Mouse (Mus musculus): ENCODE results near the gene Olfr569. TPM values are rescaled to one million over a fixed set of nuclear protein-coding genes. Genes with fewer than 3 reads are reported as not detected.

Gene Olfr569
- not detected for polyA plus RNA-seq (2014; fragmentation: Illumina TruSeq; extraction: RNeasy Lipid Tissue Mini Kit (QIAGEN cat#74804); ENCODE audit: low replicate concordance)

GRCm38 (mm10) chr7:102890782-102891181 is at the start of gene Olfr569:
Olfr569 (minus strand) TSS chr7:102890882.

GRCm38 (mm10) chr7:102924109-102924508 is 33.4 kb upstream of the Olfr569 start, which contains the start of gene Olfr572:
Olfr572 (plus strand) TSS chr7:102924409.

GRCm38 (mm10) chr7:102917032-102917875 is 26.6 kb upstream of the Olfr569 start, which contains the start of gene Olfr571:
Olfr571 (minus strand) TSS chr7:102917536.

GRCm38 (mm10) chr7:102876822-102877221 is 13.9 kb downstream of the Olfr569 start, which contains the start of gene Olfr568:
Olfr568 (plus strand) TSS chr7:102877122.

GRCm38 (mm10) chr7:102858665-102859064 is 32.0 kb downstream of the Olfr569 start, which contains the start of gene Olfr566:
Olfr566 (minus strand) TSS chr7:102858765.

Other genes starting within 250 kb of the Olfr569 start
- gene Olfr555, start 232.1 kb downstream of the Olfr569 start, polyA plus RNA-seq (2014; fragmentation: Illumina TruSeq; extraction: RNeasy Lipid Tissue Mini Kit (QIAGEN cat#74804); ENCODE audit: low replicate concordance) = not detected
- gene Olfr556, start 226.0 kb downstream of the Olfr569 start, polyA plus RNA-seq (2014; fragmentation: Illumina TruSeq; extraction: RNeasy Lipid Tissue Mini Kit (QIAGEN cat#74804); ENCODE audit: low replicate concordance) = not detected
- gene Trim68, start 203.6 kb downstream of the Olfr569 start, polyA plus RNA-seq (2014; fragmentation: Illumina TruSeq; extraction: RNeasy Lipid Tissue Mini Kit (QIAGEN cat#74804); ENCODE audit: low replicate concordance) = 3.0 TPM
- not detected for gene Olfr557, start 195.0 kb downstream of the Olfr569 start, polyA plus RNA-seq (2014; fragmentation: Illumina TruSeq; extraction: RNeasy Lipid Tissue Mini Kit (QIAGEN cat#74804); ENCODE audit: low replicate concordance)
- gene Olfr558, start 188.7 kb downstream of the Olfr569 start, polyA plus RNA-seq (2014; fragmentation: Illumina TruSeq; extraction: RNeasy Lipid Tissue Mini Kit (QIAGEN cat#74804); ENCODE audit: low replicate concordance) = 2.3 TPM
- gene Olfr33, start 171.8 kb downstream of the Olfr569 start, polyA plus RNA-seq (2014; fragmentation: Illumina TruSeq; extraction: RNeasy Lipid Tissue Mini Kit (QIAGEN cat#74804); ENCODE audit: low replicate concordance) = not detected
- gene Olfr559, start 163.4 kb downstream of the Olfr569 start, polyA plus RNA-seq (2014; fragmentation: Illumina TruSeq; extraction: RNeasy Lipid Tissue Mini Kit (QIAGEN cat#74804); ENCODE audit: low replicate concordance) = not detected
- gene Olfr560, start 131.5 kb downstream of the Olfr569 start, polyA plus RNA-seq (2014; fragmentation: Illumina TruSeq; extraction: RNeasy Lipid Tissue Mini Kit (QIAGEN cat#74804); ENCODE audit: low replicate concordance) = 0.30 TPM
- gene Olfr78, start 131.4 kb downstream of the Olfr569 start, polyA plus RNA-seq (2014; fragmentation: Illumina TruSeq; extraction: RNeasy Lipid Tissue Mini Kit (QIAGEN cat#74804); ENCODE audit: low replicate concordance) = 1.3 TPM
- gene Olfr561, start 119.7 kb downstream of the Olfr569 start, polyA plus RNA-seq (2014; fragmentation: Illumina TruSeq; extraction: RNeasy Lipid Tissue Mini Kit (QIAGEN cat#74804); ENCODE audit: low replicate concordance) = 0.26 TPM
- not detected for gene Olfr564, start 87.4 kb downstream of the Olfr569 start, polyA plus RNA-seq (2014; fragmentation: Illumina TruSeq; extraction: RNeasy Lipid Tissue Mini Kit (QIAGEN cat#74804); ENCODE audit: low replicate concordance)
- not detected for gene Olfr566, start 32.1 kb downstream of the Olfr569 start, polyA plus RNA-seq (2014; fragmentation: Illumina TruSeq; extraction: RNeasy Lipid Tissue Mini Kit (QIAGEN cat#74804); ENCODE audit: low replicate concordance)
- not detected for gene Olfr568, start 13.8 kb downstream of the Olfr569 start, polyA plus RNA-seq (2014; fragmentation: Illumina TruSeq; extraction: RNeasy Lipid Tissue Mini Kit (QIAGEN cat#74804); ENCODE audit: low replicate concordance)
- gene Olfr570, start 3.7 kb upstream of the Olfr569 start, polyA plus RNA-seq (2014; fragmentation: Illumina TruSeq; extraction: RNeasy Lipid Tissue Mini Kit (QIAGEN cat#74804); ENCODE audit: low replicate concordance) = not detected
- gene Olfr571, start 26.7 kb upstream of the Olfr569 start, polyA plus RNA-seq (2014; fragmentation: Illumina TruSeq; extraction: RNeasy Lipid Tissue Mini Kit (QIAGEN cat#74804); ENCODE audit: low replicate concordance) = not detected
- not detected for gene Olfr572, start 33.5 kb upstream of the Olfr569 start, polyA plus RNA-seq (2014; fragmentation: Illumina TruSeq; extraction: RNeasy Lipid Tissue Mini Kit (QIAGEN cat#74804); ENCODE audit: low replicate concordance)
- not detected for gene Olfr573-ps1, start 51.7 kb upstream of the Olfr569 start, polyA plus RNA-seq (2014; fragmentation: Illumina TruSeq; extraction: RNeasy Lipid Tissue Mini Kit (QIAGEN cat#74804); ENCODE audit: low replicate concordance)
- not detected for gene Olfr574, start 57.6 kb upstream of the Olfr569 start, polyA plus RNA-seq (2014; fragmentation: Illumina TruSeq; extraction: RNeasy Lipid Tissue Mini Kit (QIAGEN cat#74804); ENCODE audit: low replicate concordance)
- not detected for gene Olfr575, start 67.9 kb upstream of the Olfr569 start, polyA plus RNA-seq (2014; fragmentation: Illumina TruSeq; extraction: RNeasy Lipid Tissue Mini Kit (QIAGEN cat#74804); ENCODE audit: low replicate concordance)
- not detected for gene Olfr576, start 71.8 kb upstream of the Olfr569 start, polyA plus RNA-seq (2014; fragmentation: Illumina TruSeq; extraction: RNeasy Lipid Tissue Mini Kit (QIAGEN cat#74804); ENCODE audit: low replicate concordance)
- not detected for gene Olfr577, start 85.1 kb upstream of the Olfr569 start, polyA plus RNA-seq (2014; fragmentation: Illumina TruSeq; extraction: RNeasy Lipid Tissue Mini Kit (QIAGEN cat#74804); ENCODE audit: low replicate concordance)
- not detected for gene Olfr578, start 98.4 kb upstream of the Olfr569 start, polyA plus RNA-seq (2014; fragmentation: Illumina TruSeq; extraction: RNeasy Lipid Tissue Mini Kit (QIAGEN cat#74804); ENCODE audit: low replicate concordance)
- gene Olfr582, start 147.1 kb upstream of the Olfr569 start, polyA plus RNA-seq (2014; fragmentation: Illumina TruSeq; extraction: RNeasy Lipid Tissue Mini Kit (QIAGEN cat#74804); ENCODE audit: low replicate concordance) = not detected
- gene Olfr583, start 160.4 kb upstream of the Olfr569 start, polyA plus RNA-seq (2014; fragmentation: Illumina TruSeq; extraction: RNeasy Lipid Tissue Mini Kit (QIAGEN cat#74804); ENCODE audit: low replicate concordance) = not detected
- gene Olfr584, start 191.0 kb upstream of the Olfr569 start, polyA plus RNA-seq (2014; fragmentation: Illumina TruSeq; extraction: RNeasy Lipid Tissue Mini Kit (QIAGEN cat#74804); ENCODE audit: low replicate concordance) = not detected
- gene Olfr585, start 206.8 kb upstream of the Olfr569 start, polyA plus RNA-seq (2014; fragmentation: Illumina TruSeq; extraction: RNeasy Lipid Tissue Mini Kit (QIAGEN cat#74804); ENCODE audit: low replicate concordance) = not detected
- not detected for gene Olfr586, start 234.8 kb upstream of the Olfr569 start, polyA plus RNA-seq (2014; fragmentation: Illumina TruSeq; extraction: RNeasy Lipid Tissue Mini Kit (QIAGEN cat#74804); ENCODE audit: low replicate concordance)
- gene Olfr588-ps1, start 250.0 kb upstream of the Olfr569 start, polyA plus RNA-seq (2014; fragmentation: Illumina TruSeq; extraction: RNeasy Lipid Tissue Mini Kit (QIAGEN cat#74804); ENCODE audit: low replicate concordance) = not detected

Measured in small intestine, adult 10 weeks (tissue).